Mouse (Mus musculus) megakaryocyte, adult 5-6 weeks (primary cell): ENCODE results near the gene Fxr2. TPM values are rescaled to one million over a fixed set of nuclear protein-coding genes. Genes with fewer than 3 reads are reported as not detected.
A peak's percentile ranks its signal among the peaks of the same experiment; 100 is the strongest.
"Not testable (repeated sequence)": the region's sequence is repeated elsewhere in the genome, so short reads cannot be mapped to it uniquely, and the experiment has no call there.

Experiments
- ATAC-seq: 2 replicates; pipeline ENCODE4 v1.8.0; 2016; ENCODE audit warnings: mild to moderate bottlenecking, inconsistent platforms; ENCODE audit not compliant: poor library complexity, severe bottlenecking
- total RNA-seq, 2 experiments: library from RNA; stranded (forward) in 1 of 2; stranded (reverse) in 1 of 2; fragments of 153-499, 151-499 nt in 1 of 2; fragments of 221-1000, 200-1000 nt in 1 of 2; gene quantifications; 2 replicates each; pipeline versions ENCODE4 v1.2.3 to v1.2.4; 2015 to 2017

Gene Fxr2
- total RNA-seq, 2 experiments from 2014 or later: 25.3 to 36.5 TPM

DNA sequence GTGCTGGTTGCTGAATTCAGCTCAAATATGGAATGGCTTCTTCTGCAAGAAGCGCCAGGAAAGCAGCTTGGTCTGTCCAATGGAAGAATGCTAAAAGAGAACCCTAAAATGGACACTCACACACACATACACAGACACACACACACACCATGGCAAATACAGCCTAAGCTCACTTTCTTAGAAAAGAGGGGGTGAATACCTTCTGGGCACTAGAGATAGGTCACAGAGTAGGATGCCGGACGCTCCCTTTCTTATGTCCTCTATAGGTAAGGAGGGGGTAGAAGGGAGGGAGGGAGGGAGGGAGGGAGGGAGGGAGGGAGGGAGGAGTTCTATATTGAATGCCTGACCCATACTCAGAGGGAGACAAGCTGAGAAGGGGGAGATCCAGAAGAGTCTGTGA is 24.3 kb upstream of the Fxr2 start:
- no peak for ATAC-seq

DNA sequence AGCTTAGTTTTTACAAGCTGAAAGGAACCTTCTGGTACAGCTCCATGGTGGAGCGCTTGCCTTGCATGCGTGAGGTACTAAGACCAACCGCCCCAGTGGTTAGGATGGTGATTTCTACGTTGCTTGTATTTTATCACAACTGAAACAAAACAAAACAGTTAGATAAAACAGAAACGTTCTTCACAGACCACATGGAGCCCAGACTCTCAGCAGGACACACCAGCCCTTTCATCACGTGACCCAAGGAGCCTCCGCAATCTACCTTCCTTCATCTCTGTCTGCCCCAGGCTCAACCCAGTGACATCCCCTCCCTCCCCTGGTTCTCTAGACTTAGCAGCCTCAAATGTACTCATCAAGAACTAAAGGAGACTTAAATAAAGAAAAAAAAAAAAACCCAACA is 23.4 kb upstream of the Fxr2 start:
- no peak for ATAC-seq

DNA sequence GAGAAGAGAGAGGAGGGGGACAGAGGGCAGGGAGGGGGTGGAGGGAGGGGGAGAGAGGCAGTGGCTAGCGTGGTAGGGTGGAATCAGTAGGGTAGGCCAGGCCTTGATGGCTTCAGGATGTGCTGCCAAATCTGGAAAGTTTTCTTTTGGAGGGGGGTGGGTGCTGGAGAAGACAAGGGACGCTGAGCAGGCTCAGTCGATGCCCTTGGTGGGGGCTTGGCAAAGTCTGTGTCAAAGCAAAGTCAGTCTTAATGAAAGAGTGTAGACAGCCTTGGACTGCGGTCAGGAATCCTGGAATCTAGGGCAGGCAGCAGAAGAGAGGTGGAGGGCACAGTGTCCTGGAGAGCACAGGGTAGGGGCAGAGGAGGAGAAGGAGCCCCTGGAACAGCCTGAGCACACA is 21.9 kb upstream of the Fxr2 start:
- ATAC-seq: no peak

DNA sequence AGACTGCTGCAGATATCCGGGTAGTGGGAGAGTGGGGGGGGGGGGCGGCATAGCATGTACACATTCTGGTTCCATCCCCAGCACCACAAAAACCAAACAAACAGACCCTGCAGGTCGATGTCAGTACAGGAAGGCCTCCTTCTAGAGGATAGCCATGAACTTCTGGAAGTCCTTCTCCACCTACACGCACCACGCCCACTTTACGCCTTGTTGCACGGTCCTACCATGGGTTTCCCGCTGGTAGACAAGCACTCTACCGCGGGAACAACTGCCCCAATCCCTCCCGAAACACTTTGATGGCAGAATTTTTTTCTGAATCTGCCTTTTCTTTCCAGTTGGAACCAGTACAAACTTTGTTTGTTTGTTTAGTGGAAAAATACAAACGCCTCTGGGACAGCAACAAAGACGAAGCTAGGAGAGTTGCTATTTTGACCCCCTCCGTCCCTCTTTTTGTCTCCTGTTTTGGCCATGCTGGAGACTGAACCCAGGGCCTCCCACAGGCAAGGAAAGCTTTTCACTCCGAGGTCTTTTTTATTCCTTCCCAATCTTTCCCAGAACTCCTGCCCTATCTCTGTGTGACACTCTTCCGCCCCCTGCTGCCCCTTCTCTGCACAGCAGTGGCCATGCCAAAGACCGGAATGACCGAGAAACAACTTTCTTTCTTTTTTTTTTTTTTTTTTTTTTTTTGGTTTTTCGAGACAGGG is 19.1 kb upstream of the Fxr2 start:
- peak; percentile 67 for ATAC-seq

DNA sequence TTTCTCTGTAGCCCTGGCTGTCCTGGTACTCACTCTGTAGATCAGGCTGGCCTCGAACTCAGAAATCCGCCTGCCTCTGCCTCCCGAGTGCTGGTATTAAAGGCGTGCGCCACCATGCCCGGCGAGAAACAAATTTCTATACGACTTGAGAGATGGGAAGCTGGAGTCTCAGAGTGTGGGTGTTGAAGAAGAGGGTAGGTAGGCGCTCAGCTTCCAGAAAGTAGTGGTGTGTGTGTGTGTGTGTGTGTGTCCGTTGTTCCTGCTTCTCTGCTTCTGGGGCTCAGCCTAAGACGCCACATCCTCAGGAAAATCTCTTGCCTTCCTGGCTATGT is 18.6 kb upstream of the Fxr2 start:
- not testable (repeated sequence) for ATAC-seq

DNA sequence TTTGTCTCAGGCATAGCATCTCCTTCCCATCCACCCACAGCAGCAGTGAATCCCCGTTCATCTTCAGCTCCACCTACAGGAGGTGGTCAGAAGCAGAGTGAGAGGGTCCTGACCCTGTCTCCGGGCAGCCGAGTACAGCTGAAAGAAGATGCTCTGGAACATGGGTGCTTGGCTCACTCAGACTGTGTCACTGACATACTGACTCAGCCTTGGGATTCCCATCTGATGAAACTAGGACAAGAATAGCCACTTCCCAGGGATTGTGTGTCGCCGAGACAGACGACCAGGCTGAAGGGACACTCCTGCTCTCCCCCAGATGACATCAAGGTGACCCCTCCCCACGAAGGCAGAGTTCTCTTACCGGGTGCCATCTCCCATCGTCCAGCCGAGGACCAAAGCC is 16.0 kb upstream of the Fxr2 start:
- no peak for ATAC-seq

DNA sequence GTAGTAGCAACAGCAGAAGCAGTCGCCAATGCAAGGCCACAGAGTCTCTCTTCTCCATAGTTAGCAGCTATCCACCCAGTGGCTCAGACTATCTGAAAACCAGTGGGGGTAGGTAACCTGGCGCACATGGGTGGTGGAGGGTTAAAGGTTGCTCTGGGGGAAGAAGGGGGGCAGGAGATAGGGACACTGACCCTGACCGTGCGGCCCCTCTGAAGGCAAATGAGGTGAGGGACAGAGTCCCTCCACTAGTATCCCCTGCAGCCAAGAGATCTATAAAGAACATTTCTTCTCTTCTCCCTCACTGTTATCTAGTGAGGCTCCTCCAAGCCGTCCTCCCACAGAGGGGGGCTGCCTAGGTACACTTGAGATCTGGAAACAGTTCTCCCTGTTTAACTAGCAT is 15.0 kb upstream of the Fxr2 start, which contains the start of gene Shbg:
Gene Shbg (minus strand): TSS at position 101 of the 400 bp plus-strand sequence.
- no peak for ATAC-seq

DNA sequence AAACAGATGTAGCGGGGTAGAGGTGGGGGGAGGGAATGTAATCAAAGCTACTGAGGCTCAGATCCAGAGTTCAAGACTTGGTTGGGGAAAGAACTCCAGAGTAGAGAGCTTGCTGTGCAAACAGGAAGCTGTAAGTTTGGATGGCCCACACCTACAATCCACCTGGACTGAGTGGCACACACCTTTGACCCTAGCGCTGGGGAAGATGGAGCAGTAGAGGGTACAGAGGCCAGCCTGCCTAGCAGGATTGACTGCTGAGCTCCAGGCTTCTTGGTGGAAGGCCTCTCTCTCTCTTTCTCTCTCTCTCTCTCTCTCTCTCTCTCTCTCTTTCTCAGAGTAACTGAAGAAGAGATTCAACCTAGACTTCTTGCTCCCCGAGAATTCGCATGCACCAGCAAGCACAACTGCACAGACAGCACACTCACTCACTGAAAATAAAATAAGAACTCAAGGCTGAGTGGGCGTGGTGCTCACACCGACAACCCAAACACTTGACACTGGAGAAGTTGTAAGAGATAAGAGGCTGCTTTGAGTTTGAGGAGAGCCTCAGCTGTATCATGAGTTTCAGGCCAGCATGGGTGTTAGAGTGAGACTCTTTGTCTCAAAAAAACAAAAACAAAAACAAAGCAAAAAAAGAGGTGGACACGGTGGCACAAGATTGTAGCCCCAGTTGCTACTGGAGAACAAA is 12.3 kb upstream of the Fxr2 start:
- no peak for ATAC-seq

DNA sequence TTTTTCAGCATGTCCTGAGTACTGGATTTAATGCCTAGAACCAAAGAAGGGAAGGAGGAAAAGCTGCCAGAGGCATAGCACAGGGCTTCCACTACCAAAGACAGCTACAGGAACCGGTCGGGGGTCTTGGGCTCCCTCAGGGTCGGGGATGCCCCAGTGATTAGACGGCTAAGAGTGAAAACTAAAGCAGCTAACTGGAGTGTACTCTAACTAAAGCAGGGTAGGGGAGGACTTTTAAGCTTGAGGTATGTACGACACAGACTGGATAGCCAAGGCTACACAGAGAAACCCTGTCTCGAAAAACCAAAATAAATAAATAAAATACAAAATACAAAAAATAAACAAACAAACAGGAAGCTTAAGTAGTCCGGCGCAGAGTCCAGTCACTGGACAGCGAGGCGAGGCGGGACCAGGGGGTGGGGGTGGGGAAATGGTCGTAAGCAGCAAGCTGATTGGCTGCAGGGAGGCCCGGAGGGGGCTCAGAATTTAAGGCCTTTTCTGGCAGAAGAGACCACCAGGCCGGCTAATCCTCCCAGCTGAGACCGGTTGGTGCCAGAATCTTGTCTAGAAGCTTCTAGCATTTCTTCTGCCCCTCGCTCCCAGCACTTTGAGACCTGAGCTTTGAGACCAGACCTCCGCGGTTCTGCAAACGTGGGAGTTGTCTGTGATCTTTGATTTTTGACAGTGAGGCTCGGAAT is 11.1 kb upstream of the Fxr2 start, which contains the start of gene Sat2:
Gene Sat2 (plus strand): TSS at position 454 of the 698 bp plus-strand sequence.
- no peak for ATAC-seq

DNA sequence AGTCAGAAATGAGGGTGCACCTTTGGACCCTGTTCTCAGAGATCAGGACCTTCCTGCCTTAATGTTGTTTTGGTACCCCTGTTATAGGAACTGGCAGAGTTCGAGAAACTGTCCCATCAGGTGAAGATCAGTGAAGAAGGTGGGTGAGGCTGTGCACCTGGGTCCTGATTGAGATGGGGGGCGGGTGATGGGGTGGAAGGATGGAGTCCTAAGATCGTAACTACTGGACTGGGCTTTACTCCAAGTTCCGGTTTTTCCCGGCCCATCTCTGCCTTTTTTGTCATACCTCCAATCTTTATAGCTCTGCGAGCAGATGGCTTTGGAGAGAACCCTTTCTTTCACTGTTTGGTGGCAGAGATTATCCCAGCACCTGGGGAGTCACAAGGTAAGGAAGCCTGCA is 10.4 kb upstream of the Fxr2 start:
- no peak for ATAC-seq

DNA sequence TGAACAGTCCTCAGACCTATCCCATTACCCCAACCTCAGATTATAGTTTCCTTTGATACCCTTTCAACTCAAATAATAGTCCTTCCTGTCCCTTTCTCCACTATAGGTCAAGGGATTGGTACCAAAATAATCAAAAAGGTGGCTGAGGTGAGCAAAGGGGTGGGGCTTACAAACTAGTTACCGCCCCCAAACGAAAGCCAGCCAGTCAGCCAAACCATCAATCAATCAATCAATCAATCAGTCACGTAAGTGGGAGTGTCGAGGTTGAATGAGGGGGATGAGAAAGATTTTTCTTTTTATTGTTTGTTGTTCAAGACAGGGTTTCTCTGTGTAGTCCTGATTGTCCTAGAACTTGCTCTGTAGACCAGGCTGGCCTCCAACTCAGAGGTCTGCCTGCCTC is 9.8 kb upstream of the Fxr2 start:
- no peak for ATAC-seq

DNA sequence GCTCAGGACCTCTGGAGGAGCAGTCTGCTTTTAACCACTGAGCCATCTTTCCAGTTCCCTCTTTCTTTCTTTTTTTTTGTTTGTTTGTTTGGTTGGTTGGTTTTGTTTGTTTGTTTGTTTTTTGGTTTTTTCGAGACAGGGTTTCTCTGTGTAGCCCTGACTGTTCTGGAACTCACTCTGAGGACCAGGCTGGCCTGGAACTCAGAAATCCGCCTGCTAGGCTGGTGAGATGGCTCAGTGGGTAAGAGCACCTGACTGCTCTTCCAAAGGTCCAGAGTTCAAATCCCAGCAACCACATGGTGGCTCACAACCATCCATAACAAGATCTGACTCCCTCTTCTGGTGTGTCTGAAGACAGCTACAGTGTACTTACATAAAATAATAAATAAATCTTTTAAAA is 8.5 kb upstream of the Fxr2 start:
- ATAC-seq: not testable (repeated sequence)

DNA sequence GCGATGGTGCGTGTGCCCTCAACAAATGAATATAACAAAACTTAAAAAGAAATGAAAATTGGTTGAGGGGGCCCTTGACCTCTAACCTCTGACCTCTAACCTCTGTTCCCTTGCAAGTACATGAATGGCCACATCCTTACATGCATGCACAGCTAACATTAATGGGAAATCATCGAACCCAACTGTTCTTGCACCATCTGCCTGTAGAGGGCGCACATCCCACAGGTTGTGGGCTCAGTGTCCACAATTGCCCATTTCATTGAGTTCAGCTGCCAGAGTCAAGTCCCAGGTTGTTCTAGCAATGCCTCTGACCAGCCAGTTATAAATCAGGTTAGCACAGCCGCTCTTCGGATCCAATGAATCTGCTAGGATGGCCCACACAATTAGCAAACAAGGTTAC is 4.5 kb upstream of the Fxr2 start:
- peak; percentile 55 for ATAC-seq

DNA sequence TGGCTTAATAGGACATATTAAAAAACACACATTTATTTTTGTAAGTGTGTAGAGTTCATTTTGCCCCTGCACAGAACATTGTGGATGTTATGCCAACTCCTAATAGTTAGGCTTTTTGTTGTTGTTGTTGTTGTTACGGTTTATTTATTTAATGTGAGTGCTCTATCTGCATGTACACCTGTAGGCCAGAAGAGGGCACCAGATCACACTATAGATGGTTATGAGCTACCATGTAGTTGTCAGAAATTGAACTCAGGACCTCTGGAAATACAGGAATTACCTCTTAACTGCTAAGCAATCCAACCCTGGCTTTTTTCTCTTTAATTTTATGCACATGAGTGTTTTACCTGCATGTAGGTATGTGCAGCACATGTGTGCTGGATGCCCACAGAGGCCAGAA is 3.0 kb upstream of the Fxr2 start:
- ATAC-seq: no peak

DNA sequence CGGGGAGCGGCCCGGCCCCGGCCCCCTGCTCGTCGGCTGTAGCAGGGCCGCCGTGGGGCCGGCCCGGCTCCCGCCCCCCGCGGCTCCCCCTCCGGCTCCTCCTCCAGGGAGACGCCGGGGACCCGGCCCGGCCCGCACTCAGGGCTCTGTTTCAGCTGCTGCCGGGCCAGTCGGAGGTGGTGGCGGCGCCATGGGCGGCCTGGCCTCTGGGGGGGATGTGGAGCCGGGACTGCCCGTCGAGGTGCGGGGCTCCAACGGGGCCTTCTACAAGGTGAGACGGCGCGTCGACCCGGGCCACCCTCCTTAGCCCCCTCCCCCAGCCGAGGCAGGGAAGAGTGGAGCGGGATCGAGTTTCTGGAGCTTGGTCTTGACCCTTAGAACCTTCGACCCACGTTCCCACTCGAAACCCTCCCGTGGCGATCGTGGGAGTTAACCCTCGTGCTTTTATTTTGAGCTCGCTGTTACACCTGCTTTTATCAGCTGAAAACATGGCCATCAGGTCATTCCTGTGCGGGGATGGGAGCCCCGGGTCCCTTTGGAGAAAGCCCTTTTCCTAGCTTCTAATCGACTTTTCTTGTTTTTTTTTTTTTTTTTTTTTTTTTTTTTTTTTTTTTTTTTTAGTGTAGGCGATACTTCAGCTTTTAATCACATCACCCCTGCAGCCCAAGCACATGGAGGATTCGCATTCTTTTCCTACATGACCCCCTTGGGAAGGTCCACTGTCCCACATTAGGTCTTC is 507 bp downstream of the Fxr2 start:
- peak; percentile 12 for ATAC-seq

DNA sequence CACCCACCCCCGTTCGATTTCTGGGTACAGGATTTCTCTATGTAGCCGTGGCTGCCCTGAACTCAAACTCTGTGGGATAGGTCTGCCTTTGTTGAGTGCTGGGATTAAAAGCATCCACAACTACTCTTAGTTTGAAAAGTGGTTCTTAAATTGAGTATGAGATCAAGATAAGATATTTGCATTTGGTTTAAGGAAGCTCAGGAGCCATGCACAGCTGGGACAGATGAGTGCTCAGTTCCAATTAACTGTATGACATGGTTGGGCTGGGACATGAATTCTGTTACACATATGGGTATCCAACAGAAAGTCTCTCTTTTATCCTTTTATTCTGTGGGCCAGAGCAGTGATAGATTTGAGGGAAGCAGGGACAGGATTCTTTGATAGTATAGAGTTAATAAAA is 2.7 kb downstream of the Fxr2 start:
- ATAC-seq: no peak

DNA sequence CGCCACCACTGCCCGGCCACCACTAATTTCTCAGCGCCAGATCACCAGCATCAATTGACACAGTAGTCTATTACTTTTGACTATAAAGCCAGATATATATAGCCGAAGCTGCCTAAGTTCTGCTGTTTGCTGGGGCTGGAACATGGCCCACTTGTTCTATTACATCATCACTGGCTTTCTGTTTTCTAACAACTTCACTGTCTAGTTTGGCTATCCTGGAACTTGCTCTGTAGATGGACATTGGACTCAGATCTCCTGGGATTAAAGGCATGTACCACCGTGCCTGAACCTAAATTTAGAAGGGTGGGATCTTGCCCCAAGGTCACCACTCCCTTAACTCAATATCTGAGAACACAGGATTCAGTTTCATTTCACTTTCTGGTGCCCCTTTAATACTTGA is 13.1 kb downstream of the Fxr2 start:
- ATAC-seq: no peak

DNA sequence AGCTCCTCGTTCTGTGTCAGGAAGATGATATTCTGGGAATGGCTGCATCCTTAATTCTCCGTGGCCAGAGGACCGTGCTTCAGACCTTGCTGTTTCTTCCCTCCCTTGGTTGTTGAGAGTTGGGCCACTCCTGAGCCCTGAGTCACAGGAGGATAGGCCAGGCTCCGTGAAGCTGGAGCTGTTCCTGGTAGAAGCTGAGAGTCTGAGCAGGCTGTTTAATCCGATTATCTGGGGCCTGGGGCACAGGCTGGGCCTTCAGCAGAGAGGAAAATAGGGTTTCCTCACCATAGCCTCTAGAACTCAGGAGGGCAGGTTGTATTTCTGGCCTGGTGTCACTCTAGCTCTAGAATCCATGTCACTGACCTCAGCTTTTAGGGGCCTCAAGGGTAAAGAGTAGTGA is 20.6 kb downstream of the Fxr2 start:
- no peak for ATAC-seq

DNA sequence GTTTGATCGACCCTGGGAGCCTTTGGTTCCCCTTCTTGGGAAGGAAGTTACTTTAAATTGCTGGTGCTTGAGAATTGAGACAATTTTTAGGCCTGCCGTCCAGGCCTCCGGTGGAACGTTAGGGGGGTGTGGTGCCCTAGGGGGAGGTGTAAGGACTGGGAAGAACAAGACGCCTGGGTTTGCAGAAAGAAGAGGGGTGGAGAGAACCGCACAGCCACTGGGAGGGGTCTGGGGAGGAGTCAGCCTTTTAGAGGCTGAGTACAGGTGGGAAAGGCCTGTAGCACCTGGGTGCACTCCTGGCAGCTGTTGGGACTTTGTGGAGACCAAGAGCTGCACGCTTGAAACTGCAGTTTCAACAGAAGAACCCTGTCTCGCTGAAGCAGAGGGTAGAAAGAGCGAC is 22.0 kb downstream of the Fxr2 start:
- ATAC-seq: no peak

DNA sequence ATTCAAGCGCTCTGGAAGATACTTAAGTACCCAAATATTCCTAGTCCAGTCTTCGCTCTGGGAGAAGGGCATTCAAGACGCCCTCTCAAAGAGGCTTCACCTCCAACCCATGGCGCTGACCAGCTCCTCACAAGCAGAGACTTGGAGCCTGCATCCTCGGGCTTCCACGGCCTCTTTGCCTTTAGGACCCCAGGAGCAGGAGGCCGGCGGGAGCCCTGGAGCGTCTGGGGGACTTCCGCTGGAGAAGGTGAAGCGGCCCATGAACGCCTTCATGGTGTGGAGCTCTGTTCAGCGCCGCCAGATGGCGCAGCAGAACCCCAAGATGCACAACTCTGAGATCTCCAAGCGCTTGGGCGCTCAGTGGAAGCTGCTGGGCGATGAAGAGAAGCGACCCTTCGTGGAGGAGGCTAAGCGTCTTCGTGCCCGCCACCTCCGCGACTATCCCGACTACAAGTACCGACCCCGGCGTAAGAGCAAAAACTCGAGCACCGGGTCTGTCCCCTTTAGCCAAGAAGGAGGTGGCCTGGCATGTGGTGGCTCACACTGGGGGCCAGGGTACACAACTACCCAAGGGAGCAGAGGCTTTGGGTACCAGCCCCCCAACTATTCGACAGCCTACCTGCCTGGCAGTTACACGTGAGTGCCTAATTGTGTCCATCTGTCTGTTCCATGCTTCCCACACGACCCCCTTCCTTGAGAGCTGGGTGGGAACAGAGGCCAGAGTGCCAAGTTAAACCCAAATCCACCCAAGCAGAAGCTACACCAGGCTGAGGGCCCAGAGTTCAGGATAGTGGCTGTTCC is 22.7 kb downstream of the Fxr2 start, which contains the start of gene Sox15:
Gene Sox15 (plus strand): TSS at position 51 of the 801 bp plus-strand sequence.
- peak; percentile 68 for ATAC-seq
